Mouse (Mus musculus) left cerebral cortex, adult 2 months (tissue): Measurements from ENCODE around the gene Ttc21b. TPM values are rescaled to one million over a fixed set of nuclear protein-coding genes. Genes with fewer than 3 reads are reported as not detected.

ENCODE experiments used
- DNase-seq, 2 experiments: peaks; one replicate each; pipeline ENCODE4 v3.0.0; 2021 to 2022; ENCODE audit warnings: low spot score in 2 of 2, mixed read lengths in 1 of 2; ENCODE audit errors: extremely low spot score in 1 of 2
- H3K27ac ChIP-seq: fragments of 200-600 bp; 2 replicates; pipeline ENCODE4 v1.8.1; 2022
- H3K4me3 ChIP-seq: fragments of 200-600 bp; 2 replicates; pipeline ENCODE4 v1.8.1; 2022
- CTCF ChIP-seq: fragments of 200-600 bp; IDR thresholded peaks from 2 replicates; pipeline ENCODE4 v1.8.1; 2022; ENCODE audit warnings: antibody characterized with exemption, mild to moderate bottlenecking, moderate library complexity
- intact Hi-C: fragments of 180-260 bp; cut with DNase I; formaldehyde crosslinking; loops from one replicate; pipeline ENCODE4 v1.15.1; 2025
- long read RNA-seq, 2 experiments: library from polyadenylated mRNA; stranded (forward); transcript quantifications; one replicate each; pipeline ENCODE4 v2.0.0; 2021; ENCODE audit warnings: borderline mapping rate in 2 of 2
- total RNA-seq, 2 experiments: library from RNA; stranded (reverse); gene quantifications; 2 replicates each; pipeline ENCODE4 v1.2.3; 2021

Gene Ttc21b
- 10 to 100 TPM; 10.3 to 10.6 TPM for total RNA-seq
- long read RNA-seq, experiment 1, full-length matches to known transcripts, result 8 of 11 reads
- long read RNA-seq, experiment 1, partial matches to known transcripts, result 2 of 11 reads
- long read RNA-seq, experiment 1, other reads (novel, unspliced or antisense), result 1 of 11 reads
- long read RNA-seq, experiment 2, full-length matches to known transcripts, result 2 of 3 reads
- long read RNA-seq, experiment 2, partial matches to known transcripts, result 0 of 3 reads
- long read RNA-seq, experiment 2, other reads (novel, unspliced or antisense), result 1 of 3 reads

GRCm38 (mm10) chr2:66256220-66257131 is at the start of gene Ttc21b:
Gene Ttc21b, minus strand, starts transcription at chr2:66256617.
- intact Hi-C loops, result loop anchor here (1.0 to 2.0 kb wide), 3 partner anchors 154 to 544 kb away; no protein-coding TSS in a partner anchor
- H3K27ac ChIP-seq, result peak within 1 kb of the TSS; percentile 86
- peak; percentile 96 for DNase-seq
- TF ChIP-seq CTCF, result peak; percentile 78
- peak within 1 kb of the TSS; percentile 97 for H3K4me3 ChIP-seq

DNA sequence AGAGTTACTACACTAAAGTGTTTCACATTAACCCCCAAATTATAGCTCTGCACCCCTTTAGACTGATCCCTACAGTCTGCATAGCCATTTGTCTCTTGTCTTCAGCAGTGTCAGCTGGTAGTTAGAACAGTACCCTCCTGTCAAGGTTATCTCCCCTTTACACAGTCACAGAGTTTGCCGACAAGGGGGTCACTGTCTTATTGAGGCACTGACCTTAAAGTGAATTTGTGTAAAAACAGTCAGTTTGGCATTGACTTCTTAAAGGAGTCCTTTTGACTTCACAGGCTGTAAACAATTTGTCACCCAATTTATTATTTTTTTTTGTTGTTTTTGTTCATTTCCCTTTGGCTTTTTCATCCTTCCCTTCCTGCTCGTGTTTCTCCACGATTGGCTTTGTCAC is 16.1 kb upstream of the Ttc21b start:
- no peak for DNase-seq

GRCm38 (mm10) chr2:66244013-66244412 is 12.4 kb downstream of the Ttc21b start:
- no peak overlapping the region for H3K27ac ChIP-seq
- intact Hi-C loops, result no loop called here
- no peak for TF ChIP-seq CTCF
- no peak overlapping the region for H3K4me3 ChIP-seq
- DNase-seq, result no peak

More for the DNA sequence above, 16.1 kb upstream of the Ttc21b start:
- intact Hi-C loops, result no loop called here
- no peak overlapping the region for H3K4me3 ChIP-seq
- H3K27ac ChIP-seq, result no peak overlapping the region
- no peak for TF ChIP-seq CTCF

DNA sequence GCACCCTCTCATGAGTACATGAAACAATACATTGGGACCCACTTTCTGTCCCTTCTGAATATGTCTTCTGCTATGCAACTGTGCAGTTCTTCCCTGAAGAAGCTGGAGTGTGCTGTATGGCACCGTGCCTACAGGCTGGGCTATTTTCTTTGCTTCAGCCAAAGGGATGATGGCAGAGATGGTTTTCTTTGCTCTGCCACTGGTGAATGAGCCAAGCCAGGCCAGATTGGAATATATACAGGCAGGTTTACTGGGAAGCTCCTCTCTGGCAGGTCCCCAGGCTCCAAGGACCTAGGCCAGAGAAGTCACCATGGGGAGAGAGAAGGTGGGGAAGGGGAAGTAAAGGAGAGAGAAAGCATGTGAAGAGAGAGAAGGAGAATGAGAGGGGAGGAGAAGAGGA is 16.1 kb downstream of the Ttc21b start:
- DNase-seq, result no peak
- Histone ChIP-seq H3K4me3 (no peak overlapping the region), H3K27ac (no peak overlapping the region)
- intact Hi-C loops, result no loop called here
- TF ChIP-seq CTCF, result no peak

GRCm38 (mm10) chr2:66238886-66239285 is 17.5 kb downstream of the Ttc21b start:
- no peak for TF ChIP-seq CTCF
- no peak for DNase-seq
- Histone ChIP-seq H3K4me3 (no peak overlapping the region), H3K27ac (no peak overlapping the region)
- intact Hi-C loops, result no loop called here

DNA sequence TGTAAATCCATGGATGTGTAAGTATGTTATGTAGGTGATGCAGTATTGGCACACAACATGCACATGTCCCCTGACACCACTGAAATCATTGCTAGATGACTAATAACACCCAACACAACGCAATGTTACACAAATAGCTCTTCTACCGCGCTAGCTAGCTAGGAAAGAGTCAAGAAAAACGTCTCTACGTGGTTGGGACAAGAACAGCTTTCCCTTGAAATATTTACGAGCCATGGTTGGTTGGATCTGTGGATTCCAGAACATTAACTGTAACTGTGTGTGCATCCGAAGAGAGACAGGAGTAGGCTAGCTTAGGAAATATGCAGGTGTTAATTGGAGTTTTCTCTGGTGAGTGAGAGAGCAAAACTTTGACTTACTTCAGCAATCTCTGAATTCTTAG is 35.5 kb downstream of the Ttc21b start:
- no peak for DNase-seq
- intact Hi-C loops, result no loop called here
- H3K27ac ChIP-seq, result no peak overlapping the region
- TF ChIP-seq CTCF, result no peak
- no peak overlapping the region for H3K4me3 ChIP-seq

DNA sequence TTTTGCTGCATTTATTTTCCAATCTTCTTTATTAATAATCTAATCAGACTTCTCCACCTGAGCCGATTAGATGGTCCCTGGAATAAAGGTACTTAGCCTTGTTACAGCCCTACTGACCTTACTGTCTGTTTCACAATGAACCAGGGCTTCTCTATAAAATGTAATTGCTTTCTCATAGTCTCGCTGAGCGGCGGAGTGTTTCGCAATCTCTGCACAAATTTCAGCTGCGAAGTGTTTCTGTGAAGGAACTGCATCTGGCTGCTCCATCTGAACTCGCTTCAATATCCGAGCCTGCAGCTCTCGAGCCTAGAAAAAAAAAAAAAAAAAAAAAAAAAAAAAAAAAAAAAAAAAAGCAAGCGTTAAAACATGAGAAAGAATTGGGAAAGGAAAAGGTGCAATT is 46.5 kb downstream of the Ttc21b start:
- DNase-seq, result no peak
- no peak overlapping the region for H3K4me3 ChIP-seq
- intact Hi-C loops, result no loop called here
- H3K27ac ChIP-seq, result no peak overlapping the region
- TF ChIP-seq CTCF, result no peak

GRCm38 (mm10) chr2:66209353-66209752 is 47.1 kb downstream of the Ttc21b start:
- Histone ChIP-seq H3K27ac (no peak overlapping the region), H3K4me3 (no peak overlapping the region)
- no peak for DNase-seq
- intact Hi-C loops, result no loop called here
- TF ChIP-seq CTCF, result no peak

GRCm38 (mm10) chr2:66206796-66207195 is 49.6 kb downstream of the Ttc21b start:
- no peak overlapping the region for H3K27ac ChIP-seq
- intact Hi-C loops, result no loop called here
- H3K4me3 ChIP-seq, result no peak overlapping the region
- TF ChIP-seq CTCF, result no peak
- no peak for DNase-seq

GRCm38 (mm10) chr2:66204218-66204617 is 52.2 kb downstream of the Ttc21b start:
- no peak overlapping the region for H3K4me3 ChIP-seq
- no peak for DNase-seq
- H3K27ac ChIP-seq, result no peak overlapping the region
- intact Hi-C loops, result no loop called here
- no peak for TF ChIP-seq CTCF

- intact Hi-C loops, result no loop called here
- no peak for TF ChIP-seq CTCF
- Histone ChIP-seq H3K27ac (no peak overlapping the region), H3K4me3 (no peak overlapping the region)
- DNase-seq, result no peak
Observed at GRCm38 (mm10) chr2:66200195-66200594, 56.2 kb downstream of the Ttc21b start.

GRCm38 (mm10) chr2:66191691-66192100 is 64.7 kb downstream of the Ttc21b start:
- TF ChIP-seq CTCF, result no peak

More at GRCm38 (mm10) chr2:66191691-66192100, 64.7 kb downstream of the Ttc21b start:
- H3K4me3 ChIP-seq, result peak overlapping the region; percentile 23
- intact Hi-C loops, result no loop called here
- DNase-seq, result no peak
- H3K27ac ChIP-seq, result peak overlapping the region; percentile 56; the same call in 1 of the 2 replicates
